Mouse (Mus musculus) ovary, postnatal 36 days (tissue): ENCODE results near the gene Casp8.
A peak's percentile ranks its signal among the peaks of the same experiment; 100 is the strongest.
"Not testable (repeated sequence)": the region's sequence is repeated elsewhere in the genome, so short reads cannot be mapped to it uniquely, and the experiment has no call there.

Source experiments
- DNase-seq: peaks from one replicate; pipeline ENCODE4 v3.0.0; 2022; ENCODE audit warnings: low spot score, mixed read lengths

Casp8 gene

DNA sequence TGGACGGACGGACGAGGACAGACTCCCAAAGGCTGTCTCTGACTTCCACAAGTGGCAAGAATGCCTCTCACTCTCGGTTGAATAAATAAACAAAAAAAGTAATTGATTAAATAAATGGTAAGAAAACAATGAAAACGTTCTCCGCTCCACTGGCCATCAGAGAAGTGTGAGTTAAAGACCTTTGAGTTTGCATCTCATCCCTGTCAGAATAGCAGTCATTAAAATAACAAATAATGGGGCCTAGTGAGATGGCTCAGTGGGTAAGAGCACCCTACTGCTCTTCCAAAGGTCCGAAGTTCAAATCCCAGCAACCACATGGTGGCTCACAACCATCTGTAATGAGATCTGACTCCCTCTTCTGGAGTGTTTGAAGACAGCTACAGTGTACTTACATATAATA lies 5.5 kb downstream of the Casp8 start:
- not testable (repeated sequence) for DNase-seq

DNA sequence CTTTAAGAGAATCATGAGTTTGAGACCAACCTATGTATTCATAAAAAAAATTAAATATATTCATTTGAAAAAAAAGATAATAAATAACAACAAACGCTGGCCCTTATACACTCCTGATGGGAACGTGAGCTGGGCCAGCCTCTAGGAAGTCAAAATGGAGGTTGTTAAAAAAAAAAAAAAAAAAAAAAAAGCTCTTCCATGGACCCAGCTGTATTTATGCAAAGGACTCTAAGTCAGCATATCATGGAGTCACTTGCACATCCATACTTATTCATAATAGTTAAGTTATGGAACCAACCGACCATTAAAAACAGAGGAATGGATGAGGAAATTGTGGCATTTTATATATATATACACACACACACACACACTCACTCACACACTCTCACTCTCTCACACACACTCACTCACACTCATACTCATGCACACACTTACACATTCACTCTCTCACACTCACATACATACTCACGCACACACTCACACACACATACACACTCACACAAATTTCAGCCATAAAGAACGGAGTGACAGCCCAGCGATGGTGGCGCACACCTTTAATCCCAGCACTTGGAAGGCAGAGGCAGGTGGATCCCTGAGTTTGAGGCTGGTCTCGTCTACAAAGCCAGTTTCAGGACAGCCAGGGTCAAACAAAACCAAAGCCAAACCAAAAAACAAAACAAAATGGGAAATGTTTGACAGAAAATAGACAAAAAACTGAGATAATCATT lies 6.5 kb downstream of the Casp8 start:
- DNase-seq: no peak

GRCm38 (mm10) chr1:58802322-58803273 lies 7.4 kb downstream of the Casp8 start:
- peak; percentile 26 for DNase-seq

DNA sequence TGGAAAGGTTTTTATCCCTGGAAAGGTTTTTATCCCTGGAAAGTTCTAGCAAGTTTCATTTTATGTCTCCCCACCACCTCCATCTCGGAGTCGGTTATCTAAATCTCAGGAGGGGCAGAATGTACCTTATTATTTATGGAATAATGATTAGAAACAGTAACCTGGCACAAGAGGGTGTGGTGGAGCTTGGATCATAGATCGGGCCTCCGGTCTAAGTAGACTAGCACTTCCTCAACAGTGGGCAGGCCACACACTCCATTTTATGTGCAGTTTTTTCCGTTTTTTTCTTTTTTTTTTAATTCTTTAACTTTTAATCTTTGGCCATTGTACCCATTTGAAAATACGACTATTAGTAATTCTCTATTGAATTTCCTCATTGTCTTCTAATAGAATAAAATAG lies 8.4 kb downstream of the Casp8 start:
- no peak for DNase-seq

GRCm38 (mm10) chr1:58806651-58807050 lies 11.5 kb downstream of the Casp8 start:
- no peak for DNase-seq

DNA sequence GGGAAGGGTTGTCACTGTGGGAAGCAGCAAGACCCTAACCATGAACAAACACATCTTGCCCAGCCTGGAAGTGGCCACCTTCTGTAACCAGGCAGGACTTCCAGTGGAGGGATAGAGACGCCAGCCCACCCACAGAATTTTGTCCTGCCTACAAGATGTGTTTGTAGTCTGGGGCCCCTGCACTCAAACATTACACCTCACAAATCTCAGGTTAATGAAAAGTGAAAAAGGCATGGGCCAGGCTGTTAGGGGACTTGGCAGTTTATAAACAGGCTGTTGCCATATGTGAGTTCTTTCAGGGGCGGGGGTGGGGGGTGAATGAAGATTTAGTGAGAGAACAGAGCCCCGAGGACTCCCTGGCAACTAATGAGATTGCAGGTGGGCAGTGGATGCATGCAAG lies 31.1 kb downstream of the Casp8 start:
- no peak for DNase-seq

DNA sequence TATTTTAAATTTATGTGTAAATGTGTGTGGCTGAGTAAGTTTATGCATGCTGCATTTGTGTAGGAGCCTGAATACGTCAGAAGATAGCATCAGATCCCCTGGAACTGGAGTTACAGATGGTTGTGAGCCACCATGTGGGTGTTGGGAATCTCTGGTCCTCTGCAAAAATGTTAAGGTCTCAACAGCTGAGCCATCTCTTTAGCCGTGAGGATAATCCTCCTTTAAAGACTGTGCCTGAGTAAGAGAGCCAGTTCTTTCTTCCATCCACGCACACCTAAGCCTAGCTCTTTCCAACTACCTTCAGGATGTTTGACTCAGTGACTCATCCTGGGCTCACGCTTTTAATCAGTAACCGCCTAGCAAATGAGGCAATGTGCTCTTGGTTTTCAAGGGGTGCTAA lies 35.6 kb downstream of the Casp8 start:
- DNase-seq: no peak

- DNase-seq: no peak
Measured at GRCm38 (mm10) chr1:58832198-58832597, 37.0 kb downstream of the Casp8 start.

DNA sequence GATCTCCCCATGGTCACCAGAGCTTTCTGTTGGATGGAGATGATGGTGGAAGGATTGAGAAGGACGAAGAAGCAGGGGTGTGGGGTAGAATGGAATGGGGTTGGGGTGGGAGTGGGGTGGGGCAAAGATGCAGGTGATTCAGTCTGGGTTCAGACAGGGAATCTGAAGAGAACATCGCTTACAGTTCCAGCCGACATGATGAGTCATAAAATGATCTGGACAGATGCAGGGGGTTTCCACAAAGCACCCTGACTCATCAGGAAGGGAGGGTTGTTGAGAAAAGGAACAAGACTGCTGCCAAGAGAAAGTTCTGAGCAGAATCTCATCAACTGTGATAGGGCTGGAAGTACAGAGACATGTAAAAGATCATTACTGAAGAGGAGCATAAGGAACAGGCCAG lies 61.6 kb downstream of the Casp8 start:
- DNase-seq: not testable (repeated sequence)

- not testable (repeated sequence) for DNase-seq
Measured at GRCm38 (mm10) chr1:58859131-58859530, 64.0 kb downstream of the Casp8 start.

GRCm38 (mm10) chr1:58859738-58860365 lies 64.7 kb downstream of the Casp8 start:
- peak; percentile 24 for DNase-seq

DNA sequence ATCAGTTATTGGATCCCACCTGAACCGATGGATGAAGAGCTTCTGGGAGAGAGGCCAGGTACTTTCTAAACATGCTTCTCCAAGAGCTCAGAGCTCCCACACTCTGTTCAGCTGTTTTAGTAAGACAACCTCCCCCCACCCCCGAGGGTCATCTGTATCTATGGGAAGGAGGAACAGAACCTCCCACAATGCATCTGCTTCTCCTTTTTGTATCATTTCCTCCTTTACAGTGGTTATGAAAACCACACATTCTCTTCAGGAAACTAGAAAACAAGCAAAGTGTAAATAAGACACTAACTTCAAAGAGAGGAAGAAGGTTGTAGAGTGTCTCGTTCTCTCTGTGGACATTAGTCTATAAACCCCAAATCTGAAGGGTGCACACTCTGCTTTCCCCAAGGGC lies 65.4 kb downstream of the Casp8 start:
- DNase-seq: not testable (repeated sequence)

DNA sequence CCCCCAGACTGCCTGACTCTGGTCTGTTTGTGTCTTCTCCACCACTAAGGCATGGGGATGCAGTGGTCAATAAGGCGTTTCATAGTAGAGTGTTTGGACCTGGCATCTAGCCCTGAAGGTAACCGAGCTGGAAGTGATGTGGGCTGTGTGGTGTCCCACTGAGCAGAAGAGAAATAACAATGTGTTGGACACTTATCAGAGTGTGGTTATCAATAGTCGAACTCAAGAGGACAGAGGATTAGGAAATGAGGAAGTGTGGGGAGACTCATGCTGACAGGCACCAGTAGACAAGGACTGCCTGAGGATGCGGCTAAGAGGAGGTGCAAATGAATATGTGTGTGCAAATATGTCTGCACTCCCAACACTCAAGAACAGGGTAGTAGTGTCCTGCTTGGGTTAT lies 81.3 kb downstream of the Casp8 start:
- DNase-seq: not testable (repeated sequence)

DNA sequence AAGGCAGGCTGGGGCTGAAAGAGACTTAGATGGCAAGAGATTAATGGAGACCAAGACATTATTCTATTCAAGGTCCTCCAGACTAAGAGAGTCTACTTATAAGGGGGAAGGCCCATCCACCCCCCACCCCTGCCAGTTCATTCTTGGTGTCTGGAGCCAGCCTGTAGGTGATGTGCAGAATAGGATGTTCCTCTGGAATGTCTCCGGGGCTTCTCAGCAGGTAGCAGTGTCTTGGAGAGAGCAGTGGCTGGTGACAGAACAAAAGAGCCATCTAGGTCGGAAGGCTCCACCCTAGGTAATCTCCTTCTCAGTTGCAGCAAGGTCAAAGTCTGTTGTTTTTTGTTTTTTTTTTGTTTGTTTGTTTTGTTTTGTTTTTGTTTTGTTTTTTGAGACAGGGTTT lies 84.1 kb downstream of the Casp8 start:
- not testable (repeated sequence) for DNase-seq

DNA sequence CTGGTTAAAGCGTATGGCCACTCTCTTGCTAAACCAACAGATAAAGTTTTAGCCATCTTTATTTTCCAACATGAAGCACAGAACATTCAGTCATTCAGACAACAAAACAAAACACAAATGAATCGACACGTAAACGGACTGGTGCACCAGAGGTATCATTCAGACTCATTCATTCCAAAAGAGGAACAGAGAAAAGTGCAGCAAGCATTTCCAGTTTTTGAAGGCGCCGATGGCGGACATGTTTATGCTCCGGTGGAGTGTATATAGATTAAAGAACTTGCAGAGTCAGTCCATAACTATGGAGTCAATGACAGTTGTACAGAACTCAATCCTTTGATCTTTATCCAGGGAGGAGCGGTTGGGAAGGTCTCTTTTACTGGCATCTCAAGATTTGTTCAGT lies 88.1 kb downstream of the Casp8 start:
- not testable (repeated sequence) for DNase-seq

GRCm38 (mm10) chr1:58885646-58886045 lies 90.5 kb downstream of the Casp8 start:
- DNase-seq: no peak

DNA sequence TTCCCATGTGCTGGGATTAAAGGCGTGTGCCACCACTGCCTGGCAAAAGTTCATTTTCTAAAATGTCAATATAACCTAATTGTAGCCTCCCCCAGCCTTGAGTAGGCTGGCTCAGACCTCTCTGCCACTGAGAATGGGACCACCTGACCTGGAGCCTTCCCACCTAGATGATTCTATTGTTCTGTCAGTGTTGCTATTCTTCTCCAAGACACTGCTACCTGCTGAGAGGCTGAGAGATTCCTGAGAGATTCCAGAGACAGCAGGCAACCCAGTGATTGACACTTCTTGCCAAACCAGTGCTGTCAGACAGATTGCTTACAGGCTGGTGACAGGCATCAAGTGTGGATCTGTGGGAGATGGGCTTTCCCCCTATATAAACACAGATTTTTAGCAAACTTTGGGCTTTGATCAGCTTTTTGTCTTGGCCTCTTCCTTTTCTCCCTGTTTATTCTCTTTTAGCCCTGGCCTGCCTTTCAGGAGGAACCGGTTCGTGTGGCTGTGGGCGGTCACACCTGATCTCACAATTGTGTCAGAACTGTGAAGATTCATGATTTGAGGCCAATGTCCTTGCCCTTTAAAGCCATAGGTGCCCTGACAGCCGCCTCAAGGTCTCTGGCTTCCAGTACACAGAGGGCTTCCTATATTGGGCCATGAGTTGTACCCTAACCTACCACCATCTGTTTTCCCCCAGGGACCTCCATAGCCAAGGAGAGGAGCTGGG lies 94.8 kb downstream of the Casp8 start:
- DNase-seq: no peak

DNA sequence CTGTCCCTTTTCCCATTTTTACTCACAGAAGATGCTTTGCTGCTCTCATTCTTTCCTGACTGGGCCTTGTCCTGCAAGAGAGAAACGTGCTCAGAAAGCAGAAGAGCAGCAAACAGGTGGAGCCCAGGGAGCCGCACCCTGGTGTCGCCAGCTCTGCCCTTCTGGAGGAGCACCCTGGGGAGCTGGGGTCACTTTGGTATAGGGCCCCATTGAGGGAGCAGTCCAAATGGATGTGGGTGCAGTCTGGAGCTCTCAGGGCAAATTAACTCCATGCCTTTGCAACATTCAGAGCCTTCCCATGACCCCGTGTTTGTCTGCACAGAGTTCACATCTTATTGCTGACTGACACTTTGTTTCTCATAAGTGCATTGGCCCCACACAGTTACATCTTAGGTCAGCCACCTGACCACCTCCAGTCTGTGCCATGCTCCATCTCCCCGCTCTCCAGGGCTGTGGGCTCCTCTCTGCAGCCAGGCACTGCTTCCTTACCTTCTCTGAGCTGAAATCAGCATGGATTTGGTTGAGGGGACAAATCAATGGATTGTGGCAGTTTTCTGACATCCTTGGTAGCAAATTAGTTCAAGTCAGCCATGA lies 95.6 kb downstream of the Casp8 start:
- DNase-seq: not testable (repeated sequence)

DNA sequence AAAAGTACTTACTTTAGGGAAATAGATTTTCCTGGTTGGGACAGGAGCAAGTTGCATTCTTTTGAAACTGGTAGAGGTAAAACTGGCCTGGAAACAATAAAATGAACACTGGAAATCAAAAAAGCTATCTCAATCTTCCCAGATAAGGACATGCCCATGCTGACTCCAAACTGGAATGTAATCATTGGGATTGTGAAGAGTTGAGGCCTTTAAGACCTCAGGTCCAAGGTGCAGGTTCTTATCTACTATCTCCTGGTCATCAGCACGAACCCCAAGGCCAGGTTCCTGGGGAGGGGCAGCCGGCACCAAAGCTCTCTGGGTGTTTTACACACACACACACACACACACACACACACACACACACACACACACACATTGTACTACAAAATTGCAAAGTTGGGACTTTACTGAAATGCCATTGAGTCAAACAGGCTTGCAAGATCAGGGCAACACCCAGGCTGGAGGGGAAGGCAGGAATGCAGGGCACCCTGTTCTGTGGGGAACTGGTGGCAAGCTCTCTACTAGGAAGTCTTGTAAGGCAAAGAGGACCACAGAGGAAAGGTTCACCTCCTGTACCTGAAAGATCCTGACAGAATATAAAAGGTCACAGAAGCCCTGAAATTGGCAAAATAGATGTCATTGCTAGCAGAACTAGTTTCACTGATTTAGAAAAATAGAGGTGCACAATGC lies 96.5 kb downstream of the Casp8 start:
- not testable (repeated sequence) for DNase-seq

DNA sequence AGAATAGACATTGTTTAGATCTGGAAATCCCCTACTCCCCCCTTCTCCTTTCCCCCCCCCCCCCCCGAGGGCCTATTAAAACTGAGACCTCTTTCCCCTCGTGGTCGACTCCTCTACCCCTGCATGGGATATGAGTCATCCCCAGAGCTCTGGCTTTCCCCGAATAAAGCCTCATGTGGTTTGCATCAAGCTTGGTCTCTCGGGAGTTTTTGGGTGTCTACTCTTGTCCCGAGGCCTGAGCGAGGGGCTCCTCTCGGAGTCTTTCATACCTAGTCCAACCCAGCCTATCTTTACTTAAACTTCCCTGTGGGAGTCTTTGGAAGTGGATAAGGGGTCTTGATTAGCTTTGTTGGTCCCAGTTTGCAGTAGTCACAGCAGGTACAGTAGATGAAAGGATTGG lies 97.2 kb downstream of the Casp8 start:
- not testable (repeated sequence) for DNase-seq
